Mouse (Mus musculus) small intestine, adult 2 months (tissue): Measurements from ENCODE around the gene Pip4k2b.

ENCODE experiments used
- CTCF ChIP-seq: fragments of 200-500 bp; IDR thresholded peaks from 2 replicates; pipeline ENCODE4 v1.5.1; 2012; ENCODE audit warnings: low read depth, mild to moderate bottlenecking, control low read depth, inconsistent platforms, low read length, moderate library complexity, mixed read lengths; ENCODE audit not compliant: insufficient replicate concordance, insufficient read length; ENCODE audit errors: extremely low read depth
- POLR2A ChIP-seq: fragments of 200-500 bp; IDR thresholded peaks from 2 replicates; pipeline ENCODE4 v1.6.1; 2012; ENCODE audit warnings: low read depth, mild to moderate bottlenecking, control low read depth, inconsistent platforms, low read length, moderate library complexity

- no peak for TF ChIP-seq POLR2A
- TF ChIP-seq CTCF: peak; percentile 10; the same call in 1 of the 2 replicates
Observed at GRCm38 (mm10) chr11:97777129-97777529, 32.6 kb upstream of the Pip4k2b start.
